Mouse (Mus musculus): ENCODE measurements around the gene Map3k21.

Map3k21 gene

GRCm38 (mm10) chr8:125913206-125913605 lies 3.0 kb downstream of the Map3k21 start:
- in situ Hi-C loops (cut with MboI, MseI), result no loop called here

- in situ Hi-C loops (cut with MboI, MseI), result no loop called here
Observed at GRCm38 (mm10) chr8:125914386-125914785, 4.1 kb downstream of the Map3k21 start.

DNA sequence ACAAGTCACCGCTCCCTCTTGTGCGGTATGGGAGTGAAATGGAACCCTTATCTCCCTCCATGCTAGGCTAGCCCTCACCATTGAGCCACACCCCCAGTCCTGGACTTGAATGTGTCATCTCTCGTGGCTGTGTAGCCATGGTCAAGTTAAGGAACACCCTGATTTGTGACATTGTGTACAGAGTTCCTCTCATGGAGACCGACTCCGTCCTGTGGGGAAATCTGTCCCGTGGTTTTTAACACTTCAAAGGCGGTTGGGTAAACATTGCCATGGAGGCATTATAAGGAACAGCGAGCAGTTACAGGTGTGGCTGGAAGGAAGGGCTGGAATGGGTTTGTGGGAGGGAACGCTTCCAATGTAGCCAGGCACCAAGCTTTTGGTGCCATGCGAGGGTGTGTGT lies 6.8 kb downstream of the Map3k21 start:
- in situ Hi-C loops (cut with MboI, MseI), result no loop called here

DNA sequence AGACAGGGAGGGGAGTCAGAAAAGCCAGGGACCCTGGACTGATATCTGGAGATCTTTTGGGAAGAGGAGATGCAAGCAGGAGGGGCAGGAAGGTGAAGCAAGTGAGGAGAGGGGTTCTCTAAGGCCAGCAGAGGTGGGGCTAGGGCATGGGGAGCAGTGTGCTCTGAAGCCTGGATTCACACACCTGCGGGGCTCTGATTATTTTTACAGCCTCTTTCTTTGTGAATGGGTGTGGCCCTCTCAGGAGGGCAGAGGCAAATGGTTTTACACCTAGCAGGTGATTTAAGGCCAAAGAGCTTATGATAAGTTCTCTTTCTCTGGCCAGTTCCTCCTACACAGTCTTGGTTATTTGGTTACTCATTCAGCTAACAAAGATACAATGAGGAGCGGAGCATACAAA lies 8.5 kb downstream of the Map3k21 start:
- in situ Hi-C loops (cut with MboI, MseI), result no loop called here

DNA sequence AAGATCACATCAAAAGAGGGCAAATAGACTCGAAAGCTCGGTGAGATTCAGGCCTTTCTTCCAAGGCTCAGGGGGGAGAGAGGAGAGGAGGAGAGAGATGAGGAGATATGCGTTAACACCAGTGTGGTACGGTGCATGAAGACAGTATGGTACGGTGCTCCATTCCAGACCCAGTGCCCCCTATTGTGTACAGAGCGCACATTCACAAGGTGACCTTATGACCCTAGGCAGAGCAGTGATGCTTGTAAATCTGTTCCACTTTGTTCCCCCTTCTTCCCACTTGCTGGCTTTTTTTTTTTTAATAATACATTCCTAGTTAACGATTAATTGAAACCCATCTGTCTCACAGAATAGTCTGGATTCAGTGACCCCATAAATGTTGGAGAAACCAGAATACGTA lies 9.3 kb downstream of the Map3k21 start:
- in situ Hi-C loops (cut with MboI, MseI), result no loop called here

GRCm38 (mm10) chr8:125920281-125920680 lies 10.0 kb downstream of the Map3k21 start:
- in situ Hi-C loops (cut with MboI, MseI), result no loop called here

- in situ Hi-C loops (cut with MboI, MseI), result no loop called here
Observed at GRCm38 (mm10) chr8:125920761-125921160, 10.5 kb downstream of the Map3k21 start.

DNA sequence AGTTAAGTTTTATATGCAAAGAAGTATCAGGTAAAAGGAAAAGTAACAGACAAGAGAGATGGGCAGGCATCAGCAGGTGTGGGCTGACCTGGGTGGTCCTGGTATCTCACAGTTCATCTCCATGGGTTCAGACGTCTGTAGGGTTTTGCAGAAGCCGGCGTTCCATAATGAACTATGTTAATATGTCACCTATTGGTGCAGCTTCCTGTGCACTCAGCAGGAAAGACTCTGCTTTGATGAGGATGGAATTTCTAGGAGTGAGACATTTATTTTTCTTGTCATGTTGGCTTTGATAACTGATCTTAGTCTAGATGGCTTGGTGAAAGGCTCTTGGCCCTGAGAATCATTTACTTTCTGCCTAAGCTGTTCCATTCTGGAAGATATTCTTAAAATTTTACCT lies 12.1 kb downstream of the Map3k21 start:
- in situ Hi-C loops (cut with MboI, MseI), result no loop called here

DNA sequence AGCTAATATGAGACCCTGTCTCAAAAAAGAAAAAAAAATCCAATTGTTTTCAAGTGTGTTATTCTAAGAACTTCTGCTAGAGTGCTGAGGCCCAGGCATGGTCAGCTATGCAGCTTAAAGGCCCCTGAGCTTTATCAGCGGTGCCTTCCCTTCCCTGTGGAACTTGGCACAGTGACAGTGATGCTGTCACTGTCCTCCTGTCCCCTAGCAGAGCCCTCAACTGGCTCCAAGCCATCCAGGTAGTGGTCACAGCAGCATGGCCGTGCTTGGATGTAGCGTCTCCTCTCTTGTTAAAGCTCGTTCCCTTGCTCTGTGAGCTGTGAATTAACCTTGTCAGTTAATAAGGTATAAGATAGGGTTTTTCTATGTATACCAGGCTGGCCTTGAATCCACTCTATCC lies 16.4 kb downstream of the Map3k21 start:
- in situ Hi-C loops (cut with MboI, MseI), result no loop called here

DNA sequence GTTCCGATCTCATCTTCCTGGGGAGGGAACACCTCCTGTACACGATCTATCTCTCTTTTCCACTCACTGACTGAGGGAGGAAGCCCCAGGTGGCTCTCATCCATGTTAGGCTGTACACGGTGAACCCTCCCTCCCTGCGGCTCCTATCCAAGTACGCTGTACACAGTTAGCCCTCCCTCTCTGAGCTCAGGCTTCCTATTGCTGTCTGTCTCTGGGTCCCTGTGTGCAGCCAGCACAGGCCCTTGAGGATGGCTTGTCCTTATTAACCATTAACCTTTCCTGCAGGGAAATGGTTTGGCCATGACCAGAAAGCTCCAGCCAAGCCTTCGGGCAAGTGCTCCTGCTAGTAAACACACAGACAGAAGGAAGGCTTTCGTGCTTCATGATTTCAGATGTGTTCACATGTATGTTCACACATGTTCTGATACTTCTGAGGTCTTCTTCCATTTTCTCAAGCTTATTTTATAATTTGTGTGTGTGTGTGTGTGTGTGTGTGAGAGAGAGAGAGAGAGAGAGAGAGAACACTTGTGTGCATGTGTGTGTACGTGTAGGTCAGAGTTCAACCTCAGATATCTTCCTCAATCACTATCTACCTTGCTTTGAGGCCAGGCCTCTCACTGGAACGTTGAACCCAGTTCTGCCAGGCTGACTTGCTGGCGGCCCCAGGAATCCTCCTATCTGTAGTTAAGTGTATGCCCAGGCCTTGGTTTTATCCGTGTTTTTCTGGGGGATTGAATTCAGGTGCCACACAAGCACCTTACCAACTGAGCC lies 20.2 kb downstream of the Map3k21 start:
- in situ Hi-C loops (cut with MboI, MseI), result no loop called here

DNA sequence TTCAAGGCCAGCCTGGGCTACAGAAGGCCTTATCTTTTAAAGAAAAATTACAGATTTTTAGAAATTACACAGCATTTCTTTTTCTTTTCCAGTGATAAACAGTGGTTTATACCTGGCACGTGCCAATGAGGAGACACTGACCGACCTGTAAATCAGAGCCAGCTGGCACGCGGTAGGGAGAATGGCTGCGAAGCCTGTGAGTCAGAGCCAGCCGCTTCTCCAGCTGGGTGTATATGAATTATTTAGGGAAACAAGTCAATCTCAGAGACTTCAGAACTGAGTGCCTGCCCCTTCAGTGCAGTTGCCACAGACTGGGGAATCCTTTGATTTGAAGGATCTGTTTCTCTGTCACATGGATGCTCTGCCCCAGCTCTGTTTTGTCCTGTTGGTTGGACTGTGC lies 21.6 kb downstream of the Map3k21 start:
- in situ Hi-C loops (cut with MboI, MseI), result no loop called here

DNA sequence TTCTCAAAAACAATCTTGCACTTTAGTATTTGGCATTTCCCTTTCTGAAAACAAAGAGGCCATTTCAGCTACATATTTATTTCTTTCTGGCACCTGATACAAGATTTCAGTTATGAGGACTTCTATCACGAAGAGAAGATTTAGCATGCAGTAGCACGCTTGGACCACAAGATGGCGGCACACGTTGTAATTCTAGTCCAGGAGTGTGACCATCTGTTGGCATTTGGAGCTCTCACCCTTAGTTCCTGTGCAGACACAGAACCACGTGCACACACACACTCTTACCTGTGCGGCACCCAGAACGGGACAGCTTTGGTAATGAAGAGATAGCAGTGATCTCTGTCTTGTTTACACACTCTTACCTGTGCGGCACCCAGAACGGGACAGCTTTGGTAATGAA lies 25.4 kb downstream of the Map3k21 start:
- in situ Hi-C loops (cut with MboI, MseI), result no loop called here

GRCm38 (mm10) chr8:125944511-125944910 lies 34.3 kb downstream of the Map3k21 start:
- in situ Hi-C loops (cut with MboI, MseI), result loop anchor here (10.0 kb wide), 1 partner anchor 1800 kb away; no protein-coding TSS in a partner anchor

DNA sequence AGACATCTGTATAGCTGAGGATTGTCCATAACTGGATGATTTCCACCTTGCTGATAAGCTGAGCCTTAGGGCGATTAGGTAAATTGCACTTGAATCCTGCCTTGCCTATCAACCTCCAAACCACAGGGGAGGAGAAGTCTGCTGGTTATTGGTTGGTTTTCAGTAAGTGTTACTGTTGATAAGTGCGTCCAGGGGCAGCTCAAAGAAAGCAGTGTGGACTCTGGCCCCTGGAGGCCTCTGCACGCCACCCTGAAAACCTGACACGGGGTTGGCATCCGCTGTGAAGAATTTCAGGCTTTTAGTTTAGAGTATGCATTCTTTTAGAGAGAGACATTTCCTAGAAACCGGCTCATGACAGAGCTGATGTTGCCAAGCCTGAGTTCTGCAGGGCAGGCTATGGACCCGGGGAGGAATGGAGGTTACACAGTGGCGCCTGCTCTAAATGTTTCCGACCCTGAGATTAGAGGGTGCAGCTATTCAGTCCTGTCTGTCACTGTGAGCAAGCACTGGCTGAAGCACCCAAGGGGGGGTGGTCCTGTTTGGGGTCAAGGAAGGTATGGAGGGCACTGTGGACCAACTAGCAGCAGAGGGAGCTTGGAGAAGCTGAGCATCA lies 38.6 kb downstream of the Map3k21 start:
- in situ Hi-C loops (cut with MboI, MseI), result loop anchor here (10.0 kb wide), 1 partner anchor 1804 kb away; no protein-coding TSS in a partner anchor

DNA sequence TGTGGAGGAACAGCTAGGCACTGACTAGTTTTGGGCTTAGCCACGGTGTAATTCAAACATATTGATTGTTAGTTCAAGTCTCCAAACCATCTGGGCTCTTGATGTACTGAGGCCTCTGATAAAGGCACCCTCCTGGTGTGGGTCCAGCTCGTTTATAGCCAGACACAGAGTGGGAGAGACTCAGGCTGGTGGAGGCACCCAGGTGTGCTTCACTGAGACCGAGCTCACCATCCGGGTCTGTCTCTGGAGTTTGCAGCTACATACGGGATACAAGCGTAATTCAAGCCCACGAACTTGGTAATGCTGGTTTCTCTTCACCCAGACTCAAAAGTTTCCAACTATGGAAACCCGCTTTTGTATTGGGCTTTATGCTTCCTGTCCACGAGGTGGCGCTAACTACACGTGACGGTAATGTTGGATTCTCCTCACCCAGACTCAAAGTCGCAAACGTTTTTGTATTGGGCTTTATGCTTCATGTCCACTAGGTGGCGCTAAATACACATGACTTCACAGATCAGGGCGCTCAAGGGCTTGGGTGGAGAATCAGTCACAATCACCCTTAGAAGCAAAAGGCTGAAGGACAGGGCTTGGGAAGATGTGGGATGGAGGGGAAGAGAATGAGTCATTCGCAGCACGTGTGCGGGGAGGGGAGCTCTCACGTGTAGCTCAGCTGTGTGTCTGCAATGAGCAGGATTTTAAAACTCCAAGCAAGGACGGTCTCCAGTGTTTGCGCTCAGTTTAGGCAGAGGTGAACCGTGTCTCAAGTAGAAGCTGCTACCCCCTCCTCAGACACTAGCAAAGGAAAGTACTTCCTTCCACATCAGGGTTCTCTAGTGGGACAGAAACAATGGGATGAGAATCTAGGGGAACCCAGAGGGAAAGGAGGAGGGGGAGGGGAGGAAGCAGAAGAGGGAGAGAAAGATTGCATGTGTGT lies 40.0 kb downstream of the Map3k21 start:
- in situ Hi-C loops (cut with MboI, MseI), result no loop called here

- in situ Hi-C loops (cut with MboI, MseI), result no loop called here
Observed at GRCm38 (mm10) chr8:125955671-125956070, 45.4 kb downstream of the Map3k21 start.

DNA sequence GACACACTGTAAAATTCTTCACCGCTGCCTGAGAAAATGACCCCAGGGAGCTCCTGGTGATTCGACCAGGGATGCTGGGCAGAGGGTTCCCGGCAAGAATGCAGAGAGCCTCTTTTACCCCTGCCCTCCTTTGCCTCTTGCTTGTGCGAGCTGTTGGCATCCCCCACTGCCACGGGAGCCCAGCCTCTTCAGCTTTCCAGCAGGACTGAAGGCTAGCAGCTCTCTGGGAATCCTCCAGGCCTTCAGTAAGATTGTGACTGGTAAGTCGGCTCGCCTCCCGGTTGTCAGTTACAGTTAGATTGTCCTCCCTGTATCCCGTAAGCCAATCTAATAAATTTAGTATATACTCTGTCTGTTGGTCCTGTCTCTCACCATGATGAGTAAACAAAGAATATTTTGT lies 46.5 kb downstream of the Map3k21 start:
- in situ Hi-C loops (cut with MboI, MseI), result no loop called here

GRCm38 (mm10) chr8:125957226-125957993 lies 47.2 kb downstream of the Map3k21 start:
- in situ Hi-C loops (cut with MboI, MseI), result no loop called here

- in situ Hi-C loops (cut with MboI, MseI), result no loop called here
Observed at GRCm38 (mm10) chr8:125957994-125958368, 47.7 kb downstream of the Map3k21 start.

DNA sequence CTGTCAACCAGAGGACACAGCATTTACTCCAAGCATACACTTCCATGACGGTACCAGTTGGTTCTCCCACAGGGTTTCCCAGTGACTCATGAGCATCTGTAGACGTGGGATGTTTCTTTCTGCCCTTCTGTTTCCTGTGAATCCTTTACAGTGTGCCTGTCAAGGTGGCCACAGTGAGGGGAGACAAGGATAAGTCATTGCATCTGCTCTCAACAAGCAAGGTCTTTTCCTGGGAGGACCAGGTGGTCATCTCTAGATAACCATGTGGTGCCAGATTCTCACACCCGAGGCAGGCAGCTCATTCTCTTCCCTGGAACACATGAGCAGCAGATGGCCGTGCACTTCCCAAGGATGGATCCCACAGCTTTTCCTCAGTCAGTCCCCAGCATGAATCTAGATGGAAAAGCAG lies 49.1 kb downstream of the Map3k21 start:
- in situ Hi-C loops (cut with MboI, MseI), result no loop called here

DNA sequence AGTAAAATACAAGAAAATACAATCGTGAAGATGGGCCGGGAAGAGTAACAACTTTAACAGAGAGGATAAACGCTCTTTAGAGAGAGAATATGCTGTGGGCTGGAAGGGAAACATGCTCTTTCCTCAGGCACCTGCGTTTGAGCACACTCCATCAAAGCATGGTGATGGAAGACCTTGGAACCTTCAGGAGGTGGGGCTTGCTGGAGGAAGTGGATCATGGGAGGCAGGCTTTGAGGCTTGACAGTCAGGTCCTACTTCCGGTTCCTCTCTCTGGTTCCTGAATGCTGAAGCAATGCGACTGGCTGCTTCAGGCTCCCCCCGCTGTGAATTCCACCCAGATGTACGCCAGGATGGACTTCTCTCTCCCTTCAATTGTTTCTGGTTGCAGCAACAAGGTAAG lies 49.8 kb downstream of the Map3k21 start:
- in situ Hi-C loops (cut with MboI, MseI), result no loop called here

GRCm38 (mm10) chr8:125961790-125962189 lies 51.5 kb downstream of the Map3k21 start:
- in situ Hi-C loops (cut with MboI, MseI), result no loop called here
